Mouse (Mus musculus) adrenal gland, postnatal 25 days (tissue): ENCODE data around the gene Tfap2e. TPM values are rescaled to one million over a fixed set of nuclear protein-coding genes. Genes with fewer than 3 reads are reported as not detected.

ENCODE experiments used
- DNase-seq: peaks from one replicate; pipeline ENCODE4 v3.0.0; 2021; ENCODE audit warnings: mixed read lengths
- long read RNA-seq: library from polyadenylated mRNA; stranded (forward); transcript quantifications from one replicate; pipeline ENCODE4 v2.0.0, GENCODE M21; 2021
- total RNA-seq: library from RNA; stranded (reverse); gene quantifications from 2 replicates; pipeline ENCODE4 v1.2.3, GENCODE M21; 2021

The Tfap2e gene
- not detected in 2 replicates for total RNA-seq
- long read RNA-seq: 0 reads

- peak; percentile 31 for DNase-seq
These were observed at the start of gene Tfap2e for GRCm38 (mm10) chr4:126736001-126736414. TSS of gene Tfap2e (minus strand) at chr4:126736240.

GRCm38 (mm10) chr4:126782996-126783395, 47.0 kb upstream of the Tfap2e start:
- DNase-seq: no peak

DNA sequence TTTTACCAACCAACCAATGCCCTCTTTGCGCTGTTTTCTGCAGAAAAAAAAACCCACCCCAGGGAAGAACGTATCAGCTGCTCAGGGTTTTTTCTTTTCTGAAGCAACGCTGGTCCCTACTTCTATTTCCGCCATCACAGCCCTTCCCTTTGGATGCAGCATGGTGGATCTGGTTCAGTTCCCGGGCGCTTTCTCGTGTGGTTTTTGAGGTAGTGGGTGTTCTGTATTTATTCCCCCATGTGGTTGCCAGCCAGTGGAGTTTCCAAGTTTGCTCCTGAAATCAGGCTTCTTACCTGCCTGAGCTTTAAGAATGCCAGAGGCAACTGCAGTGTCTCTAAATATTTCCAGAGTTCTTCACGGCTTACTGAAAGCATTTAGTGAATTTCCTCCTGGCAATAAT, 46.5 kb upstream of the Tfap2e start:
- DNase-seq: no peak

- DNase-seq: no peak
These were observed 45.8 kb upstream of the Tfap2e start for GRCm38 (mm10) chr4:126781871-126782270.

GRCm38 (mm10) chr4:126779826-126780775, 44.1 kb upstream of the Tfap2e start:
- DNase-seq: no peak

DNA sequence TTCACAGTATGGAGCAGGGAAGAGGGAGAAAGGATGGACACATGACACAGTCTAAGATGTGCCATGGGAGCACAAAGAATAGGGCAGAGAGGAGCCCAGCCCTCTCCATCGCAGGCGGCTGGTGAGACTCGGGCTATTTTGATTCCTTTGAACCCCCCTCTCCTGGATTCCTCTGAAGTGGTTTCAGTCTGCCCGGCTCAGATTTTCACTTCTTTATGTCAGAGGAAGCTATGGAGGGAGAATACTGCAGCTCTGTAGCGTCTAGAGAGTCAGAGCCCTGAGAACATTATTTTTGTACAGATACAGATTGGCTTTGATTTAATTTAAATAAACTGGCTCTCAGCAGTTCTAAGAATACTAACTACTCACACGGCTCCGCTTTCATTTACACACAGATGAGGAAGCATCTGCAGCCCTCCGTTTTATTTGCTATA, 43.1 kb upstream of the Tfap2e start:
- no peak for DNase-seq

DNA sequence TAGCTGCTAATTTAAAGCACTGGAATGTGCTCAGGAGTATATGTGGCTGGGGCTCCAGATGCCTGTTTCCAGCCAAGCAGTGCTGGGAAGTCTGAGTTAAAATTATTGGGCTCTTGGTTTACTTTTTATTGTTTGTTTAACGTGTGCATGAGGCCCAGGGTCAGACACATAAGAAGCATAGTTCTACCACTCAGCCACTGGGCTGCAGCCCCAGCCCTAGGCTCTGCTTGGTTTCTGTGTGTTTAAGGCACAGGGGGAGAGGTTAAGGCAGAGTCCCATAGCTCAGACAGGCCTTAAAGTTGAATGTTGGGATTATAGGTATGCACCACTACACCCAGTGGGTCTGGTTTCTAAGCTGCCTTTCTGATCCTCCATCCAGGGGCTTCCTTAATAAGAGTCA, 39.1 kb upstream of the Tfap2e start:
- no peak for DNase-seq

DNA sequence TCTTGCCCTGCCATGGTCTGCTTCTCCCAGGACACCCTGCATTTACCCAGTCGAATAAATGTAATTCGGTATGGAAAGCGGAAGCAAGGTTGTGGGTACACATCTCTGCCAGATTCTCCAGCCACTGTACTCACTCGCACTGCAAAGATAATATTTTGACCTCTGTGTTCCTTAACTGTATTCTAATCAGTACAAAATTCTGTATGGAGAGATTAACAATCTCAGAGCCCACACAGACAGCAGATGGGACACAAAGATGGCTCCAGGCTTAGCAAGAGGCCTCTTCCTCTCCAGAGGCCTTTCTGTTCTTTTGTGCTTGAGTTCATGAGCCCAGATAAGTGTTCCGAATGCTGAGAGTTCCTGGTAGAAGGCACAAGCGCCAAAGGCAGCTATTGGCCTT, 37.8 kb upstream of the Tfap2e start:
- no peak for DNase-seq

- no peak for DNase-seq
These were observed 34.8 kb upstream of the Tfap2e start for GRCm38 (mm10) chr4:126770831-126771230.

DNA sequence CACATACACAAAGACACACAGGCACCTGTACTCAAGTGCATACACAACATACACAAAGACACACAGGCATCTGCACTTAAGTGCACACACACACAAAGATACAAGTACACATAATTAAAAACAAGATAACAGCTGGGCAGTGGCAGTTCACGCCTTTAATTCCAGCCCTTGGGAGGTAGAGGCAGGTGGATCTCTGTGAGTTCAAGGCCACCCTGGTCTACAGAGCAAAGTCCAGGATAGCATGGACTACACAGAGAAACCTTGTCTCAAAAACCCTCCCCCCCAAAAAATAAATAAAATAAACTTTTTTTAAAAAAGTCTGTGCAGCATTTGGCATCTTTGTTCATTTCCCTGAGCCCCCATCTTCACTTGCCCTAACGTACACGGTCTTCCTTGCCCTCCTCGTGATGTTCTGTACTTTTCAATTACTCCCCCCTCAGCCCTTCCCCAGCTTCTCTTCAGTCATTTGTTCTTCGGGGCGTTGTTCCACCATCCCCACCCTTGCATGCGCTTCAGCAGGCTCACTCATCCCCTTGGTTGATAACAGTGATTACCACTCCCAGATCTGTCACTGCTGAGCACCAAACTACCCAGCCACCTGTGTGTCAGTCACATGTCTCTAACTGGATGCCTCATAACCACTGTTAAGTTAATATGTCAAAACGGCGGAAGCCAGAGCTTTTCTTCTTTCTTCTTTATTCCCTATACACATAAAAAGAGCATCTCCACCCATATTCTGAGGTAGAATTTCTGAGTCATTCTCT, 33.9 kb upstream of the Tfap2e start:
- no peak for DNase-seq

- no peak for DNase-seq
These were observed 27.4 kb upstream of the Tfap2e start for GRCm38 (mm10) chr4:126763483-126763882.

- no peak for DNase-seq
These were observed 26.7 kb upstream of the Tfap2e start for GRCm38 (mm10) chr4:126762586-126763359.

DNA sequence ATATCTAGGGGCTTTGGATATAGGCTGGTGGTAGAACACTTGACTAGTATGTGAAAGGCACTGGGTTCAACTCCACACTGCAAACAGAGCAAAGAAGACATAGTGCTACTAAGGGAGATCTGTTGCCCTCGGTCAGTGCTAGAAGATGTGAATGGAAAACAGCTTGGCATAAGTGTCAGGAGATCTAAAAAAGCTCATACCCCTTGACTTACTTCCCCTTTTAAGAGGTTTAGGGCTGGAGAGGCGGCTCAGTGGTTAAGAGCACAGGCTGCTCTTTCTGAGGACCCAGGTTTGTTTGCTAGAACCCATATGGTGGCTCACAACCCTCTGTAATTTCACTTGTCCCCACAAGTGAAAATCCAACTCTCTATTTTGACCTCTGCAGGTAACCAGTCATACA, 23.4 kb upstream of the Tfap2e start:
- DNase-seq: no peak

- no peak for DNase-seq
These were observed 22.3 kb upstream of the Tfap2e start for GRCm38 (mm10) chr4:126758299-126758698.

DNA sequence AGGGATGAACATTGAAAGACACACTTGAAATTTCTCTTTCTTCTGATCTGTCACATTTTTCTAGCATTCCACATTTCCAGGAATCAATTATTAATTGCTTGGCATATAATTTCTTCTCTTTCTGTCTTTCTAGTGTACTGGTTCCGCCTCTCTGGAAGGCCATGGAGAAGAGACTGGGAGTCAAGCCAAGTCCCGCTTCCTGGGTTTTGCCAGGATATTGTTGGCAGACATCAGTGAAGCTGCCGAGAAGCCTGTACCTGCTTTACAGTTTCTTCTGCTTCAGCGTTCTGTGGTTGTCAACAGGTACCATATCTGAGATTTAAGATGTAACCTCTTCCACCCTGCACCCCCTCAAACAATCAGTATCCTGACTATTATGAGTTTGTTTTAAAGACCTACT, 20.7 kb upstream of the Tfap2e start:
- DNase-seq: peak; percentile 62

DNA sequence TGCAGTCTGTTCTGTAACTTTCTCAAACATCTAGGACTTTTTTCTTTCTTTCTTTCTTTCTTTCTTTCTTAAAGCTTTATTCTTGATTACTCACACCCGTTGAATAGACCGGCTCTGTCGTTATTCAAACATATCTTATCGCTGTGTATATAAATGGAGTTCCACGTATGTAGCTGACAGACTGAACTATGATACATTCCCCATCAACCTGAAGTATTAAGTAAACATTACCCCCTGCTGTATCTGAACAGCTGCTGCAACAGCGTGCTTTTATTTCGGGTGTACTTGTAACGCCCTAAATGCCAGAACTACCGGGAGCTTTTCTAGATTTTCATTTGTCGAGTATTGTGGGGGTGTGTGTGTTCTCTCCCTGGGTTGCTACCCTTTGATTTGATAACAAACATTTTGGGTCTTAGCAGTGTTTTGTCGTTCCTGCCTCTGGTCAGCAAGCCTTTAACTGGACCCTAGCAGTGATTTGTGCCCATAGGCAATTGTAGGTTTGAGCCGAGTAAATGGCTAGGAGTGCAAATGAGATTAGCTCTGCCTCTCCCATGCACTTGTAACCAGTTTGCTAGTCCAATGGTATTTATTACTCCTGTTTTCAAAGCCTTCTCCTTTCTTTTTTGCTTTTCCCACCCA, 18.8 kb upstream of the Tfap2e start:
- DNase-seq: no peak

- no peak for DNase-seq
These were observed 18.2 kb upstream of the Tfap2e start for GRCm38 (mm10) chr4:126754231-126754611.

- DNase-seq: peak; percentile 97
These were observed 17.5 kb upstream of the Tfap2e start, which contains the start of the genes Ncdn and AU040320 for GRCm38 (mm10) chr4:126753268-126754230. TSS of gene Ncdn (minus strand) at chr4:126753438. TSS of gene AU040320 (plus strand) at chr4:126753544.

DNA sequence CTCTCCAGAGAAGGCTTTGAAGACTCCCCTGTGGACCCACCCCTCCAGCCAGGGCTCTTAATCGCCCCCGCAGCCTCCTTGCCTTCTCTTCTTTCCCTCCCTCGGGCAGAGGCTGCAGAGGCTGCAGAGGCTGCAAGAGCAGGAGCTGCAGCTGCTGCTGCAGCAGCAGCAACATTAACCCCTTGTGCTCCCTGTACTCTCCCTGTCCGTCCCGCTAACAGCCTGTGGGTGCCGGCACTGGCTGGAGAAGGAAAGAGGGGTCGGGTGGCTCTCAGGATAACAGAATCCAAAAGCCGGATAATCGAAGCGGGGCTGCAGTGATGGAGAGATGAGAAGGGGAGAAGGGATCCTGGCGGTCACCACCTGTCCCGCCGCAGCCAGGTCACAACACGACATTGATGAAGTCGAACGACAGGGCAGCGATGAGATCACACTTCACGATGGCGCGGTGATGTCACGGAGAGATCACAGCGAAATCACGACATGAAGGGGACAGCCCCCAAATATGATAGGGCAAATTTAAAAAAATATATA, 16.6 kb upstream of the Tfap2e start:
- DNase-seq: peak; percentile 20

DNA sequence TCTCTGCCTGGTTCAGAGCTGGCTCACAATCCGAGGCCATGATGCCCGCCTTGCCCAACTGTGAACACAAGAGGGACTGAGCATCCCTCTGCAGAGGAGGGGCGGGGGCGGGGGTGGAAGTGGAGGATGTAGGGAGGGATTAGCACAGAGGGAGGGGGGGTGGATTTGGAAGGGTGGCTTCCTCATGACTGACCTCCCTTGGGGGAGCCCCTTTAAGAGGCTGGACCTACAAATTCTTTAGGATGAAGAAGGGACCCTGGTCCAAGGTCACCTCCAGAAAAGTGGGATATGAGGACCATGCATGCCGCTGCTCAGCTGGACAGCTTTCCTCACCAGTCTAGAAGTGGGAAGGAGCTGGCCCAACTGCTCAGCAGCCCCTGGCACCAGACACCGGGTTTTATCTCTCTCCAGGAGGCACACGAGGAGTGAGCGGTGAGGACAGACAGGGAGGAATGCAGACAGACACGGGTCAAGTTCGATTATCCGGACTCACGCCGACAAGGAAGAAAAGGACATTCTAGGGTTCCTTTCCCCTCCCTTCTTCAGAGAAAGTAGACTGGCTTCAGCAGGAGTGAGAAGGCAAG, 16.1 kb upstream of the Tfap2e start:
- DNase-seq: no peak
